Mouse (Mus musculus): ENCODE measurements around the gene Abca8b.
"Not testable (repeated sequence)": the region's sequence is repeated elsewhere in the genome, so short reads cannot be mapped to it uniquely, and the experiment has no call there.

DNA sequence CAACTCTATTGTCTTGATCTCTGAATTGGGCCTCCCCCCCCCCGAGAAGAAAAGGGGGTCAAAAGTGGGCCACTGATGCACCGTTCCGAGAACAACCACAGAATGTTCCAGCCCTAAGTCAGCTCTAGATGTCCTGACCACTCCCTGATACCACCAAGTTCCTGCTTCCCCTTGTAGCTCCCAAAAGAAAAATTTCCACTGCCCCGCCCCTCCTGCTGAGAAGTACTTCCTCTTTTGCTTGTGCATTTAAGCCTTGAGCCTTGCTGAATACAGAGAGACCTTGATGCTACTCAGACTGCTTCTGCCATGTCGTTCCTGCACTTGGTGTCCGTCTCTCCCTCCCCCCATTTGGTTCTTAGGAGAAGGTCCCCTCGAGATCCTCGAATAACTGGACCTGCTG, 82.5 kb downstream of the Abca8b start:
- TF ChIP-seq EP300 (optimal IDR thresholded peaks at IDR 0.05); CTCF (IDR thresholded peaks at IDR 0.05; ENCODE audit: low read depth): not testable (repeated sequence)
